Mouse (Mus musculus): ENCODE measurements at regions not wholly inside any gene's neighbourhood (a gene's known extent, or its start where the extent isn't known, plus 50 kb on each side); places are given as distances from the start of the nearest gene placed in this dataset.

DNA sequence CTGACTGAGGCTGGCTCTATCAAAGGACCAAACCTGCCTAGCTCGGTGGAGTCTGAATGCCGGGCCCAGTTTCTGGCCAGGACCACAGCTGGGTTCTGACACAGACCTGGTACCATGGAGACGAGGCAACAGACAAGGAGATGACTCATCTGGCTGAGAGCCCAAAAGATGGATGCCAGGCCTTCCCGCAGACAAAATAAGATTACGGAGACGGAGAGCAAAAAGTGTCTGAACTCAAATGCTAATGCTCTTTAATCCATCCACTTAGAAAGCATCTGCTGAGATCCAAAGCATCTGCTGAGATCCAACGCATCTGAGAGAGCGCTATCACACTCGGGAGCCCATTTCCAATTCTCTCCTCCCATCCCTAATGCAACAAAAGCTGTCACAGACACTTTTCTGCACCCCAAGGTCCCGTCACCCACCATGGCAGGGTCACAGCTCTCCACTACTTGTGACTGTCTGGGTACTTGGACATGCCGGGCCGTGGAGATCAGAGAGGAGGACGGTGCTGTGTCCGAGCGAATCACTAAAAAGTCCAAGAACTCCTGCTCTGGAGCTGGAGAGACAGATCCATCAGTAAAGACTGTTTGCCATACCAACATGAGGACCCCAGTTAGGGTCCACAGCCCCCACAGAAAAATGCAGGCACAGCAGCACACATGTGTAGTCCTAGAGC, 278.3 kb upstream of the Sulf2 start:
- DNase-seq: no peak

DNA sequence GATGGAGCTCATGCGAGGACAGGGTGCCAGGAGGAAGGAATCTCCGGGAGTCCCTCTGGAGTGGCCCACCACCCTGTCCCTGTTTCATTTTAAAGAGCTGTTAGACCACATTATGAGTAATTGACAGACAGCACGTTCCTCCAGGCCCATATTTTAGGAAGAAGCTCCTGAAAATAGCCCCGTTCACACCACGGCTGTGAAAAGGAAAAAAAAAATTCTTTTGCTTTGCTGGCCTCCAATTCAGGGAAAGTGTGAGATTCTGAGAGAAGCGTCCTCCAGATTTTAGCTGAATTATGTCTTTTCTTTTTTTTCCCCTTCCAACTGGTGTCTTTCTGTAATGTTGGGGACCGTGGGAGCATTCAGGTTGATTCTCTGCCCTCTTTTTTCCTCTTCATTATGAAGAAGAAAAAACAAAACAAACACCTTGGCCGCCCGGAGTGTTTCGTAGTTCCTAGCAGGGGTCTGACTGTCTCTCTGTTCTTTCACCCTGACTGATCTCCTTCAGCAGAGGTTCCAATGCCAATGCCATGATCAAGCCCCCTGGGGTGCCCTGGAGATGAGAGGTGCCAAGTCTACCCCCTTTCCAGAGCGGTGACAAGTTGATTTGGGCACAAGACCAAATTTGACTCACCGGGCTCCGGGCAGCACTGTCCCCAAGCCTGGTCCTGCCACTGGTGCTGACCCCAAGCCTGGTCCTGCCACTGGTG, 277.6 kb upstream of the Sulf2 start:
- DNase-seq: no peak

DNA sequence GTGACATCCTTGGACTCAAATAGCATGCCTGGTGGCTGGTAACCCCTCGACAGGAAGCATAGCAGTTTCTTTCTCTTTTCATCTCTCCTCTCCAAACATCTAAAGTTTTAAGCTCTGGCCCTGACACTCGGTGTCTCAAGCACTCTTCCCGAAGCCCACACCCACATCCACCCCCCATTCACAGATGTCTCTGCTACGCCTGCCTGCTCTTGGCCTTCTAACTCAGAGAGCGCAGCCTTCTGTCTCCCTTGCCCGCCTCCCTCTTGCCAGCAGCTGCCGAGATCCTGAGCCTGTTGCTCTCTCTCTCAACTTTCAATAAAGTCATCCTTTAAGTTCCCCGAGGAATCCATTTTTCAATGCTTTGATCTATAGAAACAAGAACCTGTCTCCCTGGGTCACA, 277.1 kb upstream of the Sulf2 start:
- no peak for DNase-seq

DNA sequence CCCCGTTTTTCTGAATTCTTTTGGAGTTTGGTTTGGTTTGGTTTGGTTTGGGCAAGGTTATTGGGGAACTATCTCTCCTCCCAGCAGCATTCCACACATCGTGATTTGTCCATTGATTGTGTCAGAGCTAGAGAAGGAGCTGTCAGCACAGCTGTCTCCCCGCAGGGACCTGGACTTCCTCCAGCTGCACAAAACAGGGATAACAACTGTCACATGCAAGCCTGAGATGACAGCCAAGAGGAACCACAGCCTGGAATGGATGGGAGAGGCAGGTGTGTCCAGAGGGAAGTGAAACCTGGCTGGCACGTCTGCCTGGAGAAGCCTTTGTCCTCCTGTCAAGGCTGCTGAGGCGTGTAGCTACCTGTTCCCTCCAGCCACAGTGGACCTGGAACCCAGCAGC, 274.5 kb upstream of the Sulf2 start:
- DNase-seq: no peak

DNA sequence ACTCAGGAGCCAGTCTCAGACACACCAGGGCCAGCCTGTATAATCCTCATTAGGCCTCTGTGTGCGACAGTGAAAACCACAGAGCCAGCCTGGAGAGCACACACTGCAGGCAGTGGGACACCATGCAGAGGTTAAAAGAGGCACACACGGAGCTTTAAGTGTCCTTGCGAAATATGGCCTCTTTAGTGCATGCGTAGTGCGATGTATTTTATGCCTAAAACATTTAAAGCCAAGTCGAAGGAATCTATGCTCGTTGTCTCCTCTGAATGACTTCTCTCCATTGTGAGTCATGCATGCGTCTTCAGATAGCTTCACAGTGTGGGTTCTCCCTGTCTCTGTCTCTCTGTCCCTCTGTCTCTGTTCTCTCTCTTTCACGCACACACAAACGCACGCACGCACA, 274.0 kb upstream of the Sulf2 start:
- no peak for DNase-seq

DNA sequence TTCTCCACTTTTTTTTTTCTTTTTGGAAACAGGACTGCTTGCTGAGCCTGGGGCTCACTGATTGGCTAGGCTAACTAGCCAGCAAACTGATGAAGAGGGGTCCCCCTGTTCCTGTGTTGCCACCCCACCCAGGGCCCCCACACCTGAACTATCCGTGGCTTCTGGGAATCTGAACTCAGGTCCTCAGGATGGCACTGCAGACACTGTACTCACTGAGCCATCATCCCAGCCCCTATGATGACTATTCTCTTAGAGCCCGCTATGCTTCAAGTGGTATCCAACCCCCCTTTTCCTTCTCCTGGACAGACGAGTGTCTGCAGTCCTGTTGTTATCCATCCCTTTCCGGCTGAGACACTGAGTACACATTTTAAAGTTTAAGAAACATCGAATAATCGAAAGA, 271.9 kb upstream of the Sulf2 start:
- DNase-seq: no peak

DNA sequence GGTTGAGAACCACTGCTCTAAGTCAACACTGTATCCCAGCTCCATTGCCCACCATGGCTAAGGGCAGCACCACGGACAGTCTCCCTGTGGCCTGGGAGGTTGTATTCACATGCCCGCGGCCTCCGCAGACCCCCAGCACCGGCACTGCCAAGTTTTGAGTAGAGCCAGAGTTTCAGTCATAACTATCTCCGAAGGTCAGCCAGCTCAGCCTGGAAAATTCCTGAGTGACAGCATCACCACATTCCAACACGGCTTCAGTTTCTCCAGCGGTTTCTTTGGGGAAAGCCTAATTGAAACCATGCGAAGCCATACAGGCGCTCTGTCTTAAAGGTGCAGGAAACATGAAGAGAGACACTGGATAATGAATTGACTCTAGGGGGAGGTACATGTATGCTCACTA, 271.5 kb upstream of the Sulf2 start:
- DNase-seq: no peak

DNA sequence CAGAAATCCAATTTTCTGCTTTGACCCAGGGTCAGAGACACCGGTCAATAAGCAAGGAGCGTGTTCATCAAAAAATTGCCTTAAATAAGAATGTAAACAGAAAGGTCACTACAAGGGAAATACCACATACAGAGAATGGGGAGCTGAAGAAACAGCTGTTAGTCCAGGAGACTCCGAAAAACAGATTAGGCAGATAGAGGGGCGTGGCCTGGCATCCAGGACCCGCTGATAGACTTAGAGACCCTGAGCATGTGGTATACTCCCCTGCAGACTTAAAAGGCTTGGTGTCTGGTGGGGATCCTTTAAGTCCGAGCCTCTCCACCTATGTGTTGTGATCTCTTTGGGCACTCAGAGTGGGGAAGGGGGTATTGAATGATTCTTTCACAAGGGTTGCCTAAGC, 271.0 kb upstream of the Sulf2 start:
- no peak for DNase-seq

DNA sequence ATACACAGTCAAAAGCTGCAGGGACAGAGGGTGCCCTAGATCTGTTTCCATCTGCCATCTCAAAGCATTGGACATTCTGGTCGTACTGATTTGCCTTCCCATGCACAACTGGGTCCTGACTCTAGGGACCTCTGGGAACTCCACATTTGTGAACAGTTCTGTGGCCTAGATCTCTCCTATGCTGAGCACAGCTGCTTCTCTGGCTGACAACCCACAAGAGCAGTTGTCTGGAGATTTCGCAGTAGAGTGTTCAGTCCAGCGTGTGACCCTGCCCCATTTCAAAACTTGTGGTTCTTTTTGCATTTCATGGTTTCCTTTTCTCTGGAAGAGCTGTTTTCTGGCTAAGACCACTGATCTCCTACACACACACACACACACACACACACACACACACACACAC, 269.7 kb upstream of the Sulf2 start:
- no peak for DNase-seq

DNA sequence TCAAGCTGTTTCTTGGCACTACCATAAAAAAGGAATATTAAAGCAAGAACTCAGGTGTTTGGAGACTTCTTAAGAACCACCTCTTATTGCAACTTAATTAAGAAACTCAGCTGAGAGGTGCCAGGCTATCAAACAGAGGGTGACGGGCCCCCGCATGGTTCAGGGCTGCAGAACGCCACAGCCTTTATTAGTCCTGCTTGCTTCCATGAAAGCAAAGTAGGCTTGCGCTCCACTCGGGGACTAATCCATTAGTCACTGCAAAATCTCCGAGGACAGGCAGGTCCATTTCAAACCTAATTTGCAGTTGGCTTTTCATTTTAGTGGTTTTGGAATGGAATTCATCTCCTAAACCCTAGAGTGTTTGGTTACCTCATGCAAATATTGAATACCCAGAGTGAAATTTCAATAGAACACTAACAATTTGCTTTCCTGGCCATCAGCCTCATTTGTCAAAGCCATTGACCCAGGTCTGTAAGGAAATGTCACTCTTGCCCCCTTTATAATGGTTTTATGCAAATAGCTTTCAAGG, 267.7 kb upstream of the Sulf2 start:
- DNase-seq: no peak

DNA sequence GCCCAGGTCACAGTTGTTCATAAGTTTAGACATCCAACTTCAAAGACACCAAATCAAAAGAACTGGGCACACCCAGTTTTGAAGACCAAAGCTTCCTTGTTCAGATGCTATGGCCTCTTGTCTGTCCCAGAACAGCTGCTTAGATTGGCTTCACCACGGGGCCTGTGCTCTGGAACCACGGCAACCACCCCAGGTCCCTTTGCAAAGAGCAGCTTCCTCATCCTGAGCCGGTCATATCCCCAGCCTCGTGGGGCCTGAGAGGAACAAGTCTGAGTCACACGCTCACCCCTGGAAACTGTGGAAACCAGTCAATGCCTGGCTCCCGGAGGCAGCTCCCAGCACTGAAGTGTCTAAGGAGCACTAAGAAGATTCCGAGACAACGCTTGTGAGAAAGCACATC, 264.8 kb upstream of the Sulf2 start:
- no peak for DNase-seq

DNA sequence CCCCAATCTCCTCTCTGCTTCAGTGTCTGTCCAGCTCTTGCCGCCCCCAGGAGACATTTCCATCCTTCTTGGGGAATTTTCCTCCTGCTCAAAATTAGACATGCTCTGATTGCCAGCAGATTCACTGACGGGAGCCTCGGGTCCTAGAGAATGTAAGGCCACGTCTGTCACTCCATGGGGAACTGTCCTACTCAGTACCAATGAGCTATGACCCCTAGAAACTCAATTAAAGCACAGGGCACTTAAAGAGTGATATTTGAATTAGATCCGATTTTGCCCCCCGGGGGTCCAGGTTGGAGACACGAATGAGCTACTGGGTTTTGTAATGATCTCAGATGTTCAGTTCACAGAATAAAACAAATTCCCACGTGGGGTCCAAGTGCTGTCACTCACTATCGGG, 263.8 kb upstream of the Sulf2 start:
- no peak for DNase-seq

DNA sequence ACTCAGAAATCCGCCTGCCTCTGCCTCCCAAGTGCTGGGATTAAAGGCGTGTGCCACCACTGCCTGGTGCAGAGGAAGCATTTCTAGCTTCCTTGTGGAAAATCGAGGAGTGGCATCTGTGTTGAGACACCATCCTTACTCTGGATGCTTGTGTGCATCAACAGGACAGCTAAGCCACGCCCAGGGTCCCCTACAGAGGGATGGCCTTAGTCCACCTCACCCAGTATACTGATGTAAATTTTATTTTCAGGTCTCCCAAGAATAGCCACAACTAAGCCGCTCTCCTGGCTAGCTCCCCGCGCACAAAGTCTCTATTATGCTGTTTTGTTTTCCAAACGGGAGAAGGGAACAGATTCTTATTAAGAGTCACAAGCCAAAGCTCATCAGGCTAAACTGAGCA, 262.8 kb upstream of the Sulf2 start:
- DNase-seq: no peak

DNA sequence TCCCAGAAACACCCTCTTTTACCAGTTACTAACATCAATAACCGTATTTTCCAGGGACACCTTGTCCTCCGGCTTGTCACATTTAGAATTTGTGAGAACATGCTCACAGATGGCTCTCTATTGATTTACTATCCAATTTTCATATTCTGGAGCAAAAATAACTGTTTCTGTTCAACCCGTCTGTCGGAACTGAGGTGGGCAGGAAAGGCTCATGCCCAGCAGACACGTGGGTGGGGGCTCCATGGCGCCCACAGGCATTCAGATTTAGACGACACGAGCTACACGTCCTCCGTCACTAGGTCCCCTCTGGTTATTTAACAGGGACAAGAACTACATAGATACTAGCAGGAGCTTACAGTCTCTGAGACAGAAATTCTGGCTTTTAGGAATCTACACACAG, 262.2 kb upstream of the Sulf2 start:
- DNase-seq: no peak

DNA sequence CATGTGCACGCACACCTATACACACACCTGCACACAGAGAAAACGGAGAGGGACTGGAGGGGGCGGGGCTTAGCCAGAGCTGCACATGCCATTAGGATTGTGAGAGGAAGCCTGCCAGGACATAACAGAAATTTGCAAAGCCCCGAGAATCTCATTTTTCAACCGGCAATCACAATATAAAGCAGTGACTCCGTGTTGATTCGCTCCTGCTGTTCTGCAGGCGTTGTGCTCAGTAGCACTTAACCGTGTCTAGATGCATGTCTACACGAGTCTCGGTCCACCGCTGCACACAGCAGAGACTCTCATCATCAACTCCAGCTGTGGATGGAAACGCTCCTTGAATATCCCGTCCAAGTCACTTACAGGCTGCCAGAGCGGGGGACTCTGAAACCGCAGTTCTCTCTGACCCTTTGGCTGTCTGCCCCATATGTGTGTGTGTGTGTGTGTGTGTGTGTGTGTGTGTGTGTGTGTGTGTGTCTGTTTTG, 260.1 kb upstream of the Sulf2 start:
- no peak for DNase-seq

DNA sequence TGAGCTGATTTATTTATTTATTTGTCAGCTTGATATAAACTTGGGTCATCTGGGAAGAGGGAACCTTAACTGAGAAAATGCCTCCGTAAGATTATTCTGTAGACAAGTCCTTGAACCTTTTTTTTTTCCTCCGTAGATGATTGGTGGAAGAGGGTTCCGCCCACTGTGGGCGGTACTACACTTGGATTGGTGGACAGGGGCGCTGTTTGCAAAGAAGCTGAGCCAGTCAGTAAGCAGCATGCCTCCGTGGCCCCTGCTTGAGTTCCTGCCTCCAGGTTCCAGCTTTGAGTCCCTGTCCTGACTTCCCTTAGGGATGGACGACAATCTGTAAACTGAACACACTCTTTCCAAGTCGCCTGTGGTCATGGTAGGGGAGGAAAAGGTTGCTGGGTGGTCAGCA, 259.4 kb upstream of the Sulf2 start:
- DNase-seq: no peak

DNA sequence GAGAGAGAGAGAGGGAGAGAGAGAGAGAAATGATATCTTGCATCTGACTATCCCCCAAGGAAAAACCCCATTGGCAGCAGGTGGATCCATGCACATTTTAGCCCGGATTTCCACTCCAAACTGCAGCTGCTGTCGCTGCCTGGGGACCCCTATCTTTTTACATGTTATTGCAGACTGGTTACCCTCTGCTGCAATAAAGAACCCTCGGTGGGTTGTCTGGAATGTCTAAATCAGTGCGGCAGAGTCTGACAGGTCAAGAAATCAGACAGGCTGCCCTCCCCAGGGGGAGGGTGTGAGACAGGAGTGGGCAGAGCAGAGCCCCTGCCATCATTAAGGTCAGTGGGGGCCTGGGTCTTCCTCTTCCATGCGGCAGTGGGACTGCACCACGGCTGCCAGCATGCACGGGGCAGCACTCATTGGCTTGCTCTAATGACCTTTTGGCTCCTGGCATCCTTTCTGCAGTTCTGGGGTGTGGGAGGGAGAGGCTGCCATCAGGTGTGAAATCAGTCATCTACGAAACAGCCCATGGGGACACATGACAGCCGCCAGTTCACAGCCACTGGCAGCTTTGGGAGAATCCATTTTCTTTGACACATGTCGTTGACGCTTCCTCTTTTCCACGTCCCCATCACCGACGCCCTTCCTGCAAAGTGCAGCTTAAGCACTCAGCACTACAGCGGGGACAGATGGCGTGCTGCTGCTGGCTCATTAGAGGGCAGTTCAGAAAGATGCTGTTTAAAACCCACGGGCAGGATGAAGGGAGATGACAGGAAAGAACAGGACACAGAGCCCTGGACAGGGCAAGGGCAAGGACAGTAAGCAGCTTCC, 256.8 kb upstream of the Sulf2 start:
- peak; percentile 8 to 24 for DNase-seq

DNA sequence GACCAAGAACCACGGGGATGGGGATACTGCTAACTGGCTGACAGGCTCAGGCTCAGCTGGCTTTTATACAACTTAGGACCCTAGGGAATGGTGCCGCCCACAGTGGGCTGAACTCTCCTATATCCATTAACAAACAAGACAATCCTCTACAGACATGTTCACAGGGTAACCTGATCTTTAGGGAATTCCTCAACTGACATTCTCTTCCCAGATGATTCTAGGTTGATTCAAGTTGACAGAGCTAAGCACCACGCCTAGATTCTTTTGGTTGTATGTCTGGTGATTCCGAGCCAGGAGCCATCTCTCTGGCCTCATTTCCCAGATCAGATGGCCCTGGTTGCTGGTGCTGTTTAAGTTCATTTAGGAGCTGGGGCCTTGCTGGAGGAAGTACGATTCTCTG, 253.9 kb upstream of the Sulf2 start:
- no peak for DNase-seq

DNA sequence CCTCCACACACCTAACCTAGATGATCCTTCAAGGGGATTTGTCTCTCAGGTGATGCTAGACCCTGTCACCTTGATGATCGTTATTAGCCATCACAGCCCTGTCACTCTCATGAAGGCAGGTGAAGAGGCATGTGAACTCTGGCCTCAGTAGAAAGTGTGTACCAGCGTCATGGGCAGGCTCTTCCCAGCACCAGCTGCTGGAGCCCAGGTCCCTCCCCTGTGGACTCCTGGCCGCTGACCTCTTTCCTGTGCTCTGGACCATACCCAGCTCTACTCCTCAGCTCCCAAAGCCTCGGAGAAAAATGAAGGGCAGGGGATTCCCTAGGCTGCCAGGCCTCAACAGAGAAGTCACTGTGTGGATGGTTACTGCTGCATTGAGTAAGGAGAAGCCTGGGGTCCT, 253.3 kb upstream of the Sulf2 start:
- no peak for DNase-seq

DNA sequence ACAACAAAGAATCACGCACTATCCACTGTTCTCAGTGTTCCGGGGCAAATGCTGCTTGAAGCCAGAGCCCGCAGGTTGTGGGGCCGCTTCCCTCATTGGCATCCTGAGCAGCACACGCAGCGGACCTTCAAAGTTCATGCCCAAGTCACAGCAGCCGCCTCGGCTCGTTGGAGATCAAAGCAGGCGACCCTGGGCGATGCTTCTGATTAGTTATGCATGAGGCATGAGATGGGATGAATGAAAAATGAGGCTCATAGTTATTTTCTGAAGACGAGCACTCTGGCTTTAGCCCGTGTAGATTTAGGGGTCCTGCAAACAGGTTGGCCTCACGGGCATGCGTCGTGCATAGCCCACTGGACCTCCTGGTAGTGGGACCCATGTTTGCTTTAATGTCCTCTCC, 252.5 kb upstream of the Sulf2 start:
- DNase-seq: no peak

DNA sequence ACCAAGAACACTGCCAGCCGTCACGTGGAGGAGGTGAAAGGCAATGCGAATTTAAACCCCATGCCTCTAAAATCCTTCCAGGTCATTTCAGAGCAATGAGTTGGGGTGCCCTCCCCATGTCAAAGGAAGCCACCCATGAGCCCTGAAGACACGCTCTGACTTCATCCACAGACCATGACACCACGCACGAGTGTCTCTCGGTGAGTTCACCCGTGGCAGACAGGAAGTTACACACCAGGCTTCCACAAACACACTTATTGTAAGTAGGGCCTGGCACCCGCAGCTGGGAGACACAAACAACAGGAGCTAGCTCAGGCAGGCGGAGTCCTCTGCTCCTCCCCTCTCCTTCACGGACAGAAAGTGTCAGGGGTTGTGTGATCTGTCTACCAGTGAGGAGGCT, 251.4 kb upstream of the Sulf2 start:
- DNase-seq: peak; percentile 55 to 66

DNA sequence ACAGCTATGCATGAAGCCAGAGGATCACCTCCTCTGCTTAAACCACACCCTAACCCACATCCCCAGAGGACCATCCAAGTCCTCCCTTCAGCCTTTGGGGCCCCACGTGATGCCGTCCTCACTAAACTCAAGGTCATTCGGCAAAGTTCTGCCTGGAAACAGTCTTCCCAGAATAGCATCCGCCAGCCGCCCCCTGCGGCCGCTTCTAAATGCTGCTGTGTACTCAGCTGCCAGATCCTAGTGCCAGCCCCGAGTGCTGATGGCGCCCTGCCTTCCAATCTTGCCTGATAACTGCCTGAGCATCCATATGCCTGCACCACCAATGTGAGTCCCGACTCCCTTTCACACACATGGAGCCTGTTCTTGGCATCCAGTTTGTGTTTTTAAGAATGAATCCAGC, 247.9 kb upstream of the Sulf2 start:
- no peak for DNase-seq

DNA sequence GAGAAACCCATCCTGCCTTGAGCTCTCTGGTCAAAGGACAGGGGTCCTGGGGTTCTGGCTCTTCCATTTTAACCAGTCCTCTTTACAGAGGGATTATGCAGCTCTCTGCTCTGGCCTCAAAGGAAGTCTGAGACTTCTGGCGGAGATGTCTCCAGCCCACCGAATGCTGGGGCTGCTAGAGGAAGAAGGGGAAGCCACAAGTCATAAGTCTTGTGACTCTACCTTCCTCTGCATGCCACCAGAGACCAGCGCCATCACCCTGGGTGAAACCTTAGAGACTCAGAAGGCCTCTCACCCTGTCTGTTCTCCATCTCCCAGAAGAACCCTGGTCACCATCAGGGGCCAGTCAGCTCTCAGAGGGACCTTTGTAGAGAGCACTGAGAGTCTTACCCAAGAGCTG, 246.4 kb upstream of the Sulf2 start:
- peak; percentile 40 to 42 for DNase-seq

DNA sequence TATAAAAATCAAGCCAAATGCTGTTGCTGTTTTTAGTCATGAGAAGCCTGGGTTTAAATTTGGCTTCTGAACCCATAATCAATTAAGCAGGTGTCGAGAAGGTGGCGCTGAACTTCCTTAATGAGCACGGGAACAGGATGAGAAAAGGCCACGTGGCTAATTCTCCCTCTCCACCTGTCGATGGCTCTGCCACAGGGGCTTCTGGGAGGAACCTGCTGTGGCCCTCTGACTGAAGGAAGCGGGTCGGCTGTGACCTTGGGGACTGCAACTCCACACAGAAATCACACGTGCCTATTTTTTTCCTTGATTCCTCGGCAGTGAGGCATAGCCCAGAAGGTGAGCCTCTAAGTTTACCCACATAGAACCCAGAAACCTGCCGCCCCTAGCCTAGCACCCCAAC, 244.8 kb upstream of the Sulf2 start:
- no peak for DNase-seq
